Mouse (Mus musculus) limb, embryonic 14.5 days (tissue): ENCODE measurements around the gene Fbxo28. TPM values are rescaled to one million over a fixed set of nuclear protein-coding genes. Genes with fewer than 3 reads are reported as not detected.

Experiments
- ATAC-seq: fragments of 200-750 bp; cut with Nextera tagmentation; 2 replicates; pipeline ENCODE4 v1.8.0; 2017; ENCODE audit warnings: low read depth, moderate number of reproducible peaks, moderate TSS enrichment; ENCODE audit not compliant: low FRiP score
- DNase-seq: peaks from one replicate; pipeline ENCODE4 v3.0.0-alpha.2; 2015; ENCODE audit warnings: low spot score
- H3K27ac ChIP-seq: fragments of 300-500 bp; sonication (generic); replicated peaks from 2 replicates; pipeline ENCODE4 v1.5.1; 2014; ENCODE audit warnings: low read depth, mild to moderate bottlenecking, low read length, moderate library complexity, mixed read lengths
- H3K27me3 ChIP-seq: fragments of 300-500 bp; sonication (generic); 2 replicates; pipeline ENCODE4 v1.6.1; 2014; ENCODE audit warnings: low read length, mixed read lengths; ENCODE audit not compliant: control insufficient read depth, insufficient read depth
- H3K36me3 ChIP-seq: fragments of 300-500 bp; sonication (generic); 2 replicates; pipeline ENCODE4 v1.6.1; 2014; ENCODE audit warnings: mild to moderate bottlenecking, low read length, moderate library complexity, mixed read lengths; ENCODE audit not compliant: control insufficient read depth, insufficient read depth
- H3K4me1 ChIP-seq: fragments of 300-500 bp; sonication (generic); 2 replicates; pipeline ENCODE4 v1.6.1; 2014; ENCODE audit warnings: antibody characterized with exemption, low read length, mixed read lengths; ENCODE audit not compliant: control insufficient read depth, insufficient read depth
- H3K4me2 ChIP-seq: fragments of 300-500 bp; sonication (generic); replicated peaks from 2 replicates; pipeline ENCODE4 v1.6.1; 2014; ENCODE audit warnings: low read depth, mild to moderate bottlenecking, low read length, moderate library complexity; ENCODE audit not compliant: severe bottlenecking
- H3K4me3 ChIP-seq: fragments of 300-500 bp; sonication (generic); replicated peaks from 2 replicates; pipeline ENCODE4 v1.5.1; 2014; ENCODE audit warnings: low read length
- H3K9ac ChIP-seq: fragments of 300-500 bp; sonication (generic); 2 replicates; pipeline ENCODE4 v1.6.1; 2014; ENCODE audit warnings: mild to moderate bottlenecking, low read depth, low read length, moderate library complexity; ENCODE audit not compliant: severe bottlenecking
- H3K9me3 ChIP-seq: fragments of 300-500 bp; sonication (generic); 2 replicates; pipeline ENCODE4 v1.6.1; 2016; ENCODE audit warnings: low read length; ENCODE audit not compliant: control insufficient read depth
- POLR2A ChIP-seq: fragments of 200-500 bp; IDR thresholded peaks from 2 replicates; pipeline ENCODE4 v1.8.0; 2012; ENCODE audit warnings: inconsistent platforms, mild to moderate bottlenecking, moderate library complexity, borderline replicate concordance; ENCODE audit not compliant: insufficient read depth, insufficient read length; ENCODE audit errors: extremely low read depth
- WGBS: fragments of 180-500 bp; shearing (Covaris S2); extraction: QIAGEN DNeasy Blood & Tissue Kit; methylation state at CpG from one replicate; pipeline ENCODE4 v1.1.7; 2014; 5-methylcytosine and 5-hydroxymethylcytosine counted together
- polyA plus RNA-seq, 2 experiments: library from polyadenylated mRNA; depleted of rRNA in 1 of 2; stranded (reverse) in 1 of 2; unstranded in 1 of 2; fragments of >200 nt; fragmentation: Nextera tagmentation in 1 of 2; extraction: Ambion mirVana in 1 of 2; gene quantifications; 2 replicates each; pipeline versions ENCODE4 v1.2.1 to v1.2.3; 2012 to 2014

Fbxo28 gene
- polyA plus RNA-seq, 2 experiments = 19.0 to 26.9 TPM

DNA sequence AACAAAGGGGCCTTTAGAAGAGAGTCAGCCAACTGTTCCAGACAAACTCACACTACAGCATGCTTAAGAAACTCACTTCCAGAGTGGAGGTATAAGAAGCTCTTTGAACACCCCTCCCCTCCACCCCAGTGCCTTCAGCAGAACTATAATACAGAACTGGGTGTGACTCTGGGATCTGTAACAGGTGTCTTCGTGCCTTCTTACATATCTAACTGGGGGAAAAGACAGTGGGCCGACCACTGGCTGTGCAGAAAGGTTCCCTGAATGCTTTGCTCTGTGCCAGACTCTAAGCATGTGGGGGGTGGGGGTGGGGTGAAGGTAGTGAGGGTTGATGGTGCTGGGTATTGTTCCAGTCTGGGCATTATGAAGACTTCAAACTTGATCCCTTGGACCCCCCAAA lies 52.8 kb downstream of the Fbxo28 start:
- Histone ChIP-seq H3K27ac (no peak overlapping the region), H3K4me1 (no peaks in the 10 kb centered on the region), H3K9ac (no peak overlapping the region), H3K27me3 (no peaks in the 10 kb centered on the region), H3K4me3 (no peak overlapping the region), H3K9me3 (no peaks in the 10 kb centered on the region), H3K4me2 (no peak overlapping the region), H3K36me3 (no peaks in the 10 kb centered on the region)
- DNase-seq (no peak), ATAC-seq (no peak)
- TF ChIP-seq POLR2A = no peak
- 80% methylated on average over 2 of the region's 2 CpGs for WGBS

GRCm38 (mm10) chr1:182287781-182288180 lies 53.6 kb downstream of the Fbxo28 start:
- H3K4me1 ChIP-seq = 0 out of 2 replicates have a peak, but pooled peaks cover 4% of the 10 kb centered on the region
- H3K36me3 ChIP-seq = no peaks in the 10 kb centered on the region
- DNase-seq = no peak
- no peak overlapping the region for H3K9ac ChIP-seq
- H3K4me2 ChIP-seq = no peak overlapping the region
- H3K9me3 ChIP-seq = no peaks in the 10 kb centered on the region
- H3K4me3 ChIP-seq = no peak overlapping the region
- no peak for ATAC-seq
- H3K27me3 ChIP-seq = no peaks in the 10 kb centered on the region
- no peak for TF ChIP-seq POLR2A
- 71% methylated on average over 7 of the region's 7 CpGs for WGBS
- H3K27ac ChIP-seq = no peak overlapping the region

DNA sequence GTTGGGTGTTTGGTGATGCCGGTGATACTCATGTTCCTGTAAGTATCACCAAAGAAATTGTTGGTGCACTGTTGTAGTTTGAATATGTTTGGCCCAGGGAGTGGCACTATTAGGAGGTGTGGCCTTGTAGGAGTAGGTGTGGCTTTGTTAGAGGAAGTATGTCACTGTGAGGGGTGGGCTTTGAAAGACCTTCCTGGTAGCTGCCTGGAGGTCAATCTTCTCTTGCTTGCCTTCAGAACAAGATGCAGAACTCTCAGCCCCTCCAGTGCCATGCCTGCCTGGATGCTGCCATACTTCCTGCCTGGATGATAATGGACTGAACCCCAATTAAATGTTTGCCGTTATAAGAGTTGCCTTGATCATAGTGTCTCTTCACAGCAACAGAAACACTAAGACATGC lies 56.6 kb downstream of the Fbxo28 start:
- Histone ChIP-seq H3K4me3 (no peak overlapping the region), H3K36me3 (no peaks in the 10 kb centered on the region), H3K27me3 (no peaks in the 10 kb centered on the region), H3K9ac (no peak overlapping the region), H3K4me1 (peaks cover 21% of the 10 kb centered on the region), H3K27ac (no peak overlapping the region), H3K4me2 (no peak overlapping the region), H3K9me3 (no peaks in the 10 kb centered on the region)
- DNase-seq (no peak), ATAC-seq (no peak)
- 86% methylated on average over 2 of the region's 2 CpGs for WGBS
- TF ChIP-seq POLR2A = no peak

DNA sequence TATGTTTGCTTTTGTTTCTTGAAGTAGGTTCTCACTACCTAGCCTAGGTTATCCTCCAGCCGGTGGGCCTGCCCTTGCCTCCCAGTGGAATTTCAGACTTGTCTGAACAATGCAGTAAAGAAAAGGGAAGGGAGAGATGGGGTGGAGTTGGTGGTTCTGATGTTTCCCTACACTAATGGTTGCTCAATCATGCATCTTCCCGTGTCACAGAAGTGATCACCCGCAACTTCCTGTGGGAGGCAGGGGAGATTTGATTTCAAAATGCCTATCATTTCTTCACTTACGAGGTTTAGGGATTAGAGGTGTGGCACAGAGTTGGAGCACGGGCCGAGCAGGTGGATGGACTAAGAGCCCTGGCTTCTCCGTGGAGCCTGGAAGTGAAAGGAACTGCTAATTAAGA lies 58.2 kb downstream of the Fbxo28 start:
- Histone ChIP-seq H3K36me3 (peaks cover 12% of the 10 kb centered on the region), H3K27me3 (no peaks in the 10 kb centered on the region), H3K9ac (no peak overlapping the region), H3K4me2 (peak overlapping the region; percentile 71), H3K27ac (no peak overlapping the region), H3K9me3 (no peaks in the 10 kb centered on the region), H3K4me3 (peak overlapping the region; percentile 87), H3K4me1 (peaks cover 21% of the 10 kb centered on the region)
- 49% methylated on average over 7 of the region's 7 CpGs for WGBS
- no peak for TF ChIP-seq POLR2A
- no peak for ATAC-seq
- DNase-seq = no peak

DNA sequence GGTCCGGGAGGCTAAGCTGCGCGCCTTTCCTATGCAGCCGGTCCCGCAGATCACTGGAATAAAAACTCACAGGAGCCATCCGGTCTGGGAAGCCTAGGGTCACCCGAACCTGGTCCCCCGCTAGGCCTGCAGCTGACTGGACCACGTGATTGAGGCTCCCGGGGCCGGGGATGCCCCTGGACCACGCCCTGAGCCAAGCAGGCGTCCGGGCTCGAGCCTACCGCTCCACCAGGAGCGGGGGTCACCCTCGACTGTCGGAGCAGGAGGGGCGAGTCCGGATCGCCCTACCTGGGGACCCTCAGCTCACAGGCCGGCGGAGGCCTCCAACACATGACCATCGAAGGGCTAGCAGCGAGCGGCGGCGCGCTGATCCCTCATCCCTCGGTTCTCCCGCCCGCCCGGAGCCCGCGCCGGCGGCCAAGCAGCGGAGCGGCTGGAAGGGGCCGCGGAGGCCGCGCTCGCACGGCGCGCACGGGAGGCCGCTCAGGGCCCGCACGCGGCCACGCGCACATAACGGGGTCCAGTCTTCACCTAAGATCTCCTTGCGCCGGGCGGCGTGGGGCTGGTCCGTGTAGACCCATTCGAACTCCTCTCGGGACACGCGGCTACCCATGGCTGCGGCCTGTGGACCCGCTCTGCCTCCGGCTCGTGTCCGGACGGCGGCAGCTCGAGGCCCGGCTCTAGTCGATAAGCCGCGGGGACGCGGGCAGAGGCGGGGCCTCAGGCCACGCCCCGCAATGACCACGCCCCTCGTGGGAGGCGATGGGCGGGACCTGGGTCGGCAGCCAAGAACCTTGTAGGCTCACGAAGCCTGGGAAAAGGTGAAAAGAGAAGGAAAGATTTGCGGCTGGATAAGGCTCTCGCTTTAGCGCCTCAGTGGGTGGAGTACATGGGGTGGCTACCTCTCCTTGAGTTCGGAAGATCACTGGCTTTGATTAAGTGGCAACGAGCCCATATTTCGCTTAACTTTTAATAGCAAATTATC lies 59.0 kb downstream of the Fbxo28 start, which contains the start of gene Degs1:
Gene Degs1 (minus strand): TSS at position 714 of the 985 bp plus-strand sequence.
- WGBS = under 1% methylated on average over 65 of the region's 94 CpGs
- peak; percentile 91 for ATAC-seq
- DNase-seq = peak; percentile 93

More for the DNA sequence above, 59.0 kb downstream of the Fbxo28 start, which contains the start of gene Degs1:
- H3K27ac ChIP-seq = peak within 1 kb of the TSS; percentile 89
- H3K4me2 ChIP-seq = peak within 1 kb of the TSS; percentile 71
- TF ChIP-seq POLR2A = peak; percentile 93; the same call in 1 of the 2 replicates
- peaks cover 21% of the 10 kb centered on the region for H3K4me1 ChIP-seq
- no peaks in the 10 kb centered on the region for H3K27me3 ChIP-seq
- H3K9ac ChIP-seq = peak within 1 kb of the TSS; percentile 90
- H3K4me3 ChIP-seq = peak within 1 kb of the TSS; percentile 87
- peaks cover 21% of the 10 kb centered on the region for H3K36me3 ChIP-seq
- no peaks in the 10 kb centered on the region for H3K9me3 ChIP-seq
